Mouse (Mus musculus) ovary, postnatal 14 days (tissue): Measurements from ENCODE around the gene Gm45140.
A peak's percentile ranks its signal among the peaks of the same experiment; 100 is the strongest.

Experiments
- DNase-seq: peaks from one replicate; pipeline ENCODE4 v3.0.0; 2022; ENCODE audit warnings: low spot score

Gm45140 gene

GRCm38 (mm10) chr6:87845031-87845695 lies 9.6 kb upstream of the Gm45140 start:
- no peak for DNase-seq

DNA sequence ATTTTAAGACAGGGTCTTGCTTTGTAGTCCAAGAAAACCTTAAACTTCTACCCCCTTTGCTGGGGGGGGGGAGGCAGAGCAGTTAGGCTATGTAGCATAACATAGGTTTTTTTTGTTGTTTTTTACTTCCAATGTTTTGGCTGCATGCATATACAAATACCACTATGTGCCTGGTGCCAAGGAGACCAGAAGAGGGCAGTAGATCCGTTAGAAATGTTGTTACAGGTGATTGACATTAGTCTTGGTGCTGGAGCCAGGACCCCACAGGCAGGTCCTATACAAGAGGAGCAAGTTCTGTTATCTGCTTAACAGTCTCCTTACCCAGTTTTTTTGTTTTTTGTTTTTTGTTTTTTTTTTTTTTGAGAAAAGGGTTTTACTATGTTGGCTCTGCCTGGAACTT lies 6.7 kb upstream of the Gm45140 start:
- DNase-seq = no peak

DNA sequence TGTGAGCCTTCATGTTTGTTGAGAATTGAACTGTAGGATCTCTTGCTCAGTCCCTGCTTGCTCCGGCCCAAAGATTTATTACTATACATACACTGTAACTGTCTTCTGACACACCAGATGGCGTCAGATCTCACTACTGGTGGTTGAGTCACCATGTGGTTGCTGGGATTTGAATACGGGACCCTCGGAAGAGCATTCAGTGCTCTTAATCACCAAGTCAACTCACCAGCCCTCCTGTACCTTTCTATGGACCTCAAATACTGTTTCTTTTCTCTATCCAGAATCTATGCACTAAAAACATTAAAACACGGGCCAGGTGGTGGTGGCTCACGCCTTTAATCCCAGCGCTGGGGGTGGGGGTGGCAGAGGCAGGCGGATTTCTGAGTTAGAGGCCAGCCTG lies 6.0 kb upstream of the Gm45140 start:
- DNase-seq = no peak

- no peak for DNase-seq
Observed at GRCm38 (mm10) chr6:87839797-87840341, 4.3 kb upstream of the Gm45140 start.

- DNase-seq = peak; percentile 90
Observed at GRCm38 (mm10) chr6:87838551-87839197, 3.1 kb upstream of the Gm45140 start, which contains the start of gene Isy1. TSS of gene Isy1 (minus strand) at chr6:87838798.

- no peak for DNase-seq
Observed at GRCm38 (mm10) chr6:87820366-87820765, 15.2 kb downstream of the Gm45140 start.

DNA sequence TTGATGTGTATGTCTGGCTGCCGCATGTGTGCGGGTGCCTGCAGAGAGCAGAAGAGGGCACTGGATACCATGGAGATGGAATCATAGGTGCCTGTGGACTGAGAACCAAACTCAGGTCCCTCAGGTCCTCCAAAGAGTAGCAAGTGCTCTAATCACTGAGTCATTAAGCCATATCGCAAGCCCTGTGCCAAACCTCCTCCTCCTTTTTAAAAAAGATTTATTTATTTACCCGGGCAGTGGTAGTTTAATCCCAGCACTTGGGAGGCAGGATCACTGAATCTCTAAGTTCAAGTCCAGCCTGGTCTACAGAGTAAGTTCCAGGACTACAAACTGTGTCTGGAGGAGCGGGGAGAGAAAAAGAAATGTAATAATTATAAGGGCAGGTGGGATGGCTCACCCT lies 21.1 kb downstream of the Gm45140 start:
- no peak for DNase-seq

- DNase-seq = no peak
Observed at GRCm38 (mm10) chr6:87812656-87813055, 22.9 kb downstream of the Gm45140 start.

GRCm38 (mm10) chr6:87811675-87812338 lies 23.8 kb downstream of the Gm45140 start, which contains the start of gene Rab43:
TSS of gene Rab43 (minus strand) at chr6:87812164.
- peak; percentile 87 for DNase-seq

GRCm38 (mm10) chr6:87810713-87811669 lies 24.6 kb downstream of the Gm45140 start:
- DNase-seq = peak; percentile 36

- DNase-seq = no peak
Observed at GRCm38 (mm10) chr6:87810311-87810710, 25.3 kb downstream of the Gm45140 start.

DNA sequence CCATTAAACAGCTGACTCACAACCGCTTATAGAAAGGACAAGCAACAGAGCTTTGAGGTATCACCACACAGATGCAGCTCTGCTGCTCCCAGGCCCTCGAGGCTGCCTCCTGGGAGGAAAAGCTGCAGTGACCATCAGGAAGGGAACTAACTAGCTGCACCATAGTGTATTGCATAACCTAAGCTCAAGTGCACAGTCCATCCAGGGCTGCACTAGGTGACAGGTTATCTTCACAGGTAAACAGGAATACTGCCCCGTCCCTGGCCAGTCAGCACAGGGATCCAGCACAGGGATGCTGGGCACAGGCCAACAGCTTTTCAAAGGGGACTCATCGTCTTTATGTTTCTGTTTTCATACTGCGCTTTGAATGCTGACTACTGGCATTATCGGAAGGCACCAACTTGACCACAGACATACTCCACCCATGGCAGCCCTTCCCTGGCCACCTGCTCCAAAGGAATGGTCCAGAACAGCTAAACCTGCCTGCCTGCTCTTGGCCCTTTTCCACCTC lies 25.9 kb downstream of the Gm45140 start:
- DNase-seq = no peak

GRCm38 (mm10) chr6:87809144-87809543 lies 26.5 kb downstream of the Gm45140 start:
- DNase-seq = no peak

DNA sequence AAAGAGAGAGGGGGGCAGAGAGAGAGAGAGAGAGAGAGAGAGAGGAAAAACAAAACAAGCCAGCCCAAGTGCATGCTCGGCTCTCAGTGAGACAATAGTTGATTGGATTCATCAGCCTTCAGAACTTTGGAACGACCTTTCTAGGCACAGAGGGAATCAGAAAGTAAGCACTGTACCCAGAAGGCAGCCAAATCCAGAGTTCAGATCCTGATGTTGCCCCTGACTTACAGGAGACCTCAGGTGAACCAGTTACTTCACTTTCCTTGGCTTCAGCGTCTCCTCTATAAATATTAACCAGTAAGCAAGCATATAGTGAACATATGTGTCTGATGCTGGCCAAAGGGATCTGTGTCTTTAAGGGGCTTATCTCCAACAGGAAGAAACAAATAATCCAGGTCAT lies 27.1 kb downstream of the Gm45140 start:
- DNase-seq = no peak

GRCm38 (mm10) chr6:87807735-87808440 lies 27.7 kb downstream of the Gm45140 start:
- DNase-seq = no peak

GRCm38 (mm10) chr6:87806857-87807256 lies 28.7 kb downstream of the Gm45140 start:
- no peak for DNase-seq

DNA sequence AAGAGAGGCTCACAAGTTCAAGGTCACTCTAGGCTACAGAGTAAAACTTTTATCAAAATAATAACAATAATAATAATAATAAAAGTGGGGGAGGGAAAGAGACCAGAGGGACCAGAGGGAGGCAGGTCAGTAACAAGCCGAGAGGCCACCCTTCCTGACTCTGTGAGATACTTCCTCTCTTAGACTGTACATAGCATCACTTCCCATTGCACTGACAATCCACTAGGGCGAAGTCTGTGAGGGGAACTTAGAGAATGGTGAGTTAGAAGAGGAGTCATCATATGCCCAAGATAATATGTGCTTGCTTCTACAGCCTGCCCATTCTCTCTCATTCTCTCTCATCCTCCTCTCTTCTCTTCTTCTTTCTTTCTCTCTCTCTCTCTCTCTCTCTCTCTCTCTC lies 29.6 kb downstream of the Gm45140 start:
- no peak for DNase-seq

DNA sequence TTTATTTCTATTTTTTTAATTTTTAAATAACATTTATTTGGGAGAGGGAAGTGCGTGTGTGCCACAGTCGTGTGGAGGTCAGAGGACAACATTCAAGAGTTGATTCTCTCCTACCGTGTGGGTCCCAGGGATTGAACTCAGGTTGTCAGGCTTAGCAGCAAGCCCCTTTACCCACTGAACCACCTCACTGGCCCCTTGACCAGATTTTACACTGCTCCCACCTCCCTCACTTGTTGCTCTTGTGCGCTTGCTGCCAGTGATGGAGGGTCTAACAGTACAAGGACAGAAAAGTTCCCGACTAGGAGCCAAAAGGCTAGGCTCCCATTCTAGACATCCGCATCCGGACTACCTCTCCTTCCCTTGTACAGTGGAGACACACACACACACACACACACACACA lies 30.1 kb downstream of the Gm45140 start:
- no peak for DNase-seq

DNA sequence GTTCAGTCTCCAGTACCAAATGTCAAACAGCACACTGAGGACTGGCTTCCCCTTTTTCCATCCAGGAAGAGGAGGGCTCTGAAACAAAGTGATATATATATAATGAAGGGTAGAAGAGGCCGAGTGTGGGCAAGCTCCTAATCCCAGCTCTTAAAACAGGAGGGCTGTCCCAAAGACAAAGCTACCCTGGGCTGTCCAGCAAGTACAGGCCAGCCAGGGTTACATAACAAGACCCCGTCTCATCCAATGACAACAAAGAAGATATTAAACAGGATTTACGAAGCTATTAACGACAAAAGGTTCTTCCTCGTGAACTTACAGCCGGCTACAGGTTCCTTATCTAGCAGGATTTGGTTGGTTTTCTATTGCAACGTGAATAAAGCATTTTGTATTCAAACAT lies 30.7 kb downstream of the Gm45140 start:
- DNase-seq = no peak

- no peak for DNase-seq
Observed at GRCm38 (mm10) chr6:87804036-87804435, 31.6 kb downstream of the Gm45140 start.

GRCm38 (mm10) chr6:87802462-87802861 lies 33.1 kb downstream of the Gm45140 start:
- no peak for DNase-seq
